Mouse (Mus musculus): ENCODE results near the gene Tril.

- TF ChIP-seq GATA1 (IDR thresholded peaks at IDR 0.05; ENCODE audit: borderline replicate concordance, low read length) = no peak
- no peak for TF ChIP-seq FLI1 (IDR thresholded peaks at IDR 0.05; ENCODE audit: low read length)
Observed at GRCm38 (mm10) chr6:53765731-53766130, 54.9 kb downstream of the Tril start.

Measured in megakaryocyte, embryonic 14.5 days (primary cell).